Mouse (Mus musculus) frontal cortex, adult 2 months (tissue): ENCODE measurements around the gene Borcs6. TPM values are rescaled to one million over a fixed set of nuclear protein-coding genes. Genes with fewer than 3 reads are reported as not detected.

Source experiments
- polyA plus RNA-seq: library from polyadenylated mRNA; depleted of rRNA; stranded (reverse); fragments of >200 nt; gene quantifications from 2 replicates; pipeline ENCODE4 v1.2.3, GENCODE M21; 2012; rRNA removed

Gene Borcs6
- polyA plus RNA-seq, 1 experiment, result 28.6 TPM

Other genes with a start within 250 kb of the Borcs6 start
- 99.0 and 114 TPM in 2 replicates for gene Ndel1, start 187.9 kb upstream of the Borcs6 start, polyA plus RNA-seq
- gene Rnf222, start 171.2 kb upstream of the Borcs6 start, polyA plus RNA-seq, result 0.02 TPM in 1 of 2 replicates, not detected in the other
- gene Rpl26, start 158.1 kb upstream of the Borcs6 start, polyA plus RNA-seq, result 1,561 and 1,707 TPM in 2 replicates
- gene Odf4, start 132.6 kb upstream of the Borcs6 start, polyA plus RNA-seq, result 0.48 and 0.82 TPM in 2 replicates
- 17.6 and 23.9 TPM in 2 replicates for gene Arhgef15, start 102.2 kb upstream of the Borcs6 start, polyA plus RNA-seq
- 15.3 and 15.5 TPM in 2 replicates for gene Slc25a35, start 91.6 kb upstream of the Borcs6 start, polyA plus RNA-seq
- 26.1 and 26.2 TPM in 2 replicates for gene Rangrf, start 84.5 kb upstream of the Borcs6 start, polyA plus RNA-seq
- 19.0 and 19.8 TPM in 2 replicates for gene Pfas, start 51.3 kb upstream of the Borcs6 start, polyA plus RNA-seq
- gene Ctc1, start 43.8 kb upstream of the Borcs6 start, polyA plus RNA-seq, result 48.7 and 49.2 TPM in 2 replicates
- gene Aurkb, start 14.1 kb upstream of the Borcs6 start, polyA plus RNA-seq, result 0.96 and 1.1 TPM in 2 replicates
- gene Tmem107, start 11.1 kb downstream of the Borcs6 start, polyA plus RNA-seq, result 22.0 and 23.5 TPM in 2 replicates
- 1,200 and 1,339 TPM in 2 replicates for gene Vamp2, start 28.8 kb downstream of the Borcs6 start, polyA plus RNA-seq
- 42.7 and 55.8 TPM in 2 replicates for gene Per1, start 35.5 kb downstream of the Borcs6 start, polyA plus RNA-seq
- 0.78 and 0.86 TPM in 2 replicates for gene Hes7, start 60.7 kb downstream of the Borcs6 start, polyA plus RNA-seq
- 1.8 and 1.9 TPM in 2 replicates for gene 9130213A22Rik, start 62.9 kb downstream of the Borcs6 start, polyA plus RNA-seq
- 5.1 and 8.0 TPM in 2 replicates for gene Aloxe3, start 66.2 kb downstream of the Borcs6 start, polyA plus RNA-seq
- 2.0 TPM in 2 replicates for gene Alox12b, start 97.3 kb downstream of the Borcs6 start, polyA plus RNA-seq
- gene Alox8, start 138.1 kb downstream of the Borcs6 start, polyA plus RNA-seq, result 1.6 and 1.8 TPM in 2 replicates
- gene Gucy2e, start 177.3 kb downstream of the Borcs6 start, polyA plus RNA-seq, result 0.92 and 1.00 TPM in 2 replicates